In the genomic region with DNA sequence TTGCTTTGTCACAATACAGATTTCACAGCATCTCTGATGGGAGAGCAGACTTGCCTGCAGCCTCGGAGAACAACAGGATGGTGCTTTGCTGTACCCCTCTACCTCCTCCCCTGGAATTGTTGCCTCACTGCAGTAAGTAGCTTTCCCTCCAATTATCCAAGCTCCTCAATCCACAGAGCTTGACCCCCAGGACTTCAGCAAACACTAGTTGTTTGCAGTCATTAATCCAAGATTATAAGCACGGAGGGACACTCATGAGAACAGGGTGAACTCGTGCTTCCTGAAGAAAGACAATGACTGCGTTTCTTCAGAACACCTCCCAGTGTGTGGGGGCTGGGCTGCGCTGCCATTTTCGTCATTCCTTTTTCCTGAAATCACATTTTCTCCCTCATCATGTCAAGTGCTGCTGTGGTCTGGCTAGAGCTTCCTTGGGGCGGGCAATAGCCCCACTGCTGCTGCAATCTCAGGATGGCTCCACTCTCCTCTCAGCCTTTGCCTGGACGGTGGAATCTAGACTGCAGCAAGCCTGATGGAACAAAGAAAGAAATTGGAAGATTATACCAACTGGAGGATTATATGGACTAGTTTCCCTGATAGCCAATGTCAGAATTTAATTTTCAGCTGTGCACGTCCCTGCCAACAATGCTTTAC, we compare ENCODE assay signal across 14 mouse cellular contexts.
A peak's percentile ranks its signal among the peaks of the same experiment; 100 is the strongest.
DNase-seq lines count a peak whose midpoint lies in the region; ATAC-seq lines count a peak whose summit lies in the region.
"Had no signal": no experiment of that assay in that cellular context is flagged by ENCODE, and none has a peak within 500 bp of the region (broad histone marks: within the 10 kb centered on the region; RNA-seq: fewer than 3 reads in every experiment).

No protein-coding gene starts in this region.

- 0 out of 2 replicates have a peak overlapping the region, but pooled peaks have one; percentile 3 for H3K4me2 ChIP-seq in neural tube, embryonic 12.5 days (replicated peaks)
- H3K4me2 ChIP-seq in forebrain, embryonic 13.5 days, result peak overlapping the region; percentile 44
- peak overlapping the region; percentile 34 for H3K4me2 ChIP-seq in midbrain, embryonic 12.5 days (replicated peaks)
- H3K4me2 ChIP-seq in heart, embryonic 11.5 days, result no peak overlapping the region
- H3K4me2 ChIP-seq: liver, embryonic 15.5 days had no signal

- ATAC-seq in neural tube, embryonic 12.5 days (ENCODE audit: low FRiP score, low read depth), result no peak
- peak; percentile 67 for ATAC-seq in forebrain, embryonic 13.5 days
- ATAC-seq in midbrain, embryonic 12.5 days (ENCODE audit: low FRiP score, low read depth), result peak; percentile 83
- ATAC-seq in heart, embryonic 11.5 days (replicated peaks; ENCODE audit: insufficient number of reproducible peaks, low FRiP score, low TSS enrichment), result no peak

- no peak overlapping the region for H3K4me3 ChIP-seq in neural tube, embryonic 12.5 days
- no peak overlapping the region for H3K4me3 ChIP-seq in forebrain, embryonic 13.5 days
- no peak overlapping the region for H3K4me3 ChIP-seq in midbrain, embryonic 12.5 days
- H3K4me3 ChIP-seq in heart, embryonic 11.5 days (ENCODE audit: low read depth, low read length), result no peak overlapping the region
- H3K4me3 ChIP-seq: liver, embryonic 15.5 days had no signal

- H3K4me1 ChIP-seq in neural tube, embryonic 12.5 days, result no peaks in the 10 kb centered on the region
- no peaks in the 10 kb centered on the region for H3K4me1 ChIP-seq in forebrain, embryonic 13.5 days
- no peaks in the 10 kb centered on the region for H3K4me1 ChIP-seq in midbrain, embryonic 12.5 days
- no peaks in the 10 kb centered on the region for H3K4me1 ChIP-seq in heart, embryonic 11.5 days (ENCODE audit: control insufficient read depth, insufficient read depth, low read length)
- H3K4me1 ChIP-seq: liver, embryonic 15.5 days had no signal

- H3K9me3 ChIP-seq in neural tube, embryonic 12.5 days, result no peaks in the 10 kb centered on the region
- no peaks in the 10 kb centered on the region for H3K9me3 ChIP-seq in forebrain, embryonic 13.5 days (replicated peaks)
- H3K9me3 ChIP-seq in midbrain, embryonic 12.5 days, result no peaks in the 10 kb centered on the region
- no peaks in the 10 kb centered on the region for H3K9me3 ChIP-seq in heart, embryonic 11.5 days (replicated peaks; ENCODE audit: control insufficient read depth, low read length)
- H3K9me3 ChIP-seq: liver, embryonic 15.5 days had no signal

- 42% methylated on average over 9 of the region's 9 CpGs for WGBS in neural tube, embryonic 12.5 days
- WGBS in forebrain, embryonic 13.5 days, result 20% methylated on average over 9 of the region's 9 CpGs
- 25% methylated on average over 9 of the region's 9 CpGs for WGBS in midbrain, embryonic 12.5 days
- WGBS in heart, embryonic 11.5 days (ENCODE audit: insufficient replicate concordance), result 47% methylated on average over 9 of the region's 9 CpGs

- H3K36me3 ChIP-seq in neural tube, embryonic 12.5 days, result no peaks in the 10 kb centered on the region
- no peaks in the 10 kb centered on the region for H3K36me3 ChIP-seq in forebrain, embryonic 13.5 days (ENCODE audit: poor library complexity, severe bottlenecking)
- H3K36me3 ChIP-seq in midbrain, embryonic 12.5 days, result no peaks in the 10 kb centered on the region
- no peaks in the 10 kb centered on the region for H3K36me3 ChIP-seq in heart, embryonic 11.5 days (ENCODE audit: control insufficient read depth, insufficient read depth, low read length)
- H3K36me3 ChIP-seq: liver, embryonic 15.5 days had no signal

- no peak for DNase-seq in neural tube, embryonic 10.5 days (ENCODE audit: extremely low spot score, low spot score)
- peak; percentile 16 for DNase-seq in retina, postnatal 7 days (ENCODE audit: low read depth, low spot score)
- DNase-seq in left cerebral cortex, adult 9 months (ENCODE audit: low spot score in 2 of 2), result no peak
- DNase-seq in B cell, adult 2 months, result no peak
- DNase-seq: cerebellum, postnatal 25 days; gastrocnemius, postnatal 36 days; heart, postnatal 10 days; kidney, adult 9 months; lung, postnatal 36 days had no signal

- H3K9ac ChIP-seq in neural tube, embryonic 12.5 days, result no peak overlapping the region
- no peak overlapping the region; the same call in 1 of the 2 replicates for H3K9ac ChIP-seq in forebrain, embryonic 13.5 days
- no peak overlapping the region for H3K9ac ChIP-seq in midbrain, embryonic 12.5 days (replicated peaks)
- no peak overlapping the region for H3K9ac ChIP-seq in heart, embryonic 11.5 days (ENCODE audit: low read depth, low read length)
- H3K9ac ChIP-seq: liver, embryonic 15.5 days had no signal

- no peak overlapping the region for H3K27ac ChIP-seq in neural tube, embryonic 12.5 days
- H3K27ac ChIP-seq in forebrain, embryonic 13.5 days, result no peak overlapping the region; the same call in 1 of the 2 replicates
- no peak overlapping the region for H3K27ac ChIP-seq in midbrain, embryonic 12.5 days (replicated peaks)
- H3K27ac ChIP-seq in heart, embryonic 11.5 days (ENCODE audit: low read depth, low read length), result no peak overlapping the region
- H3K27ac ChIP-seq: liver, embryonic 15.5 days had no signal

- no peaks in the 10 kb centered on the region for H3K27me3 ChIP-seq in neural tube, embryonic 12.5 days (replicated peaks)
- no peaks in the 10 kb centered on the region for H3K27me3 ChIP-seq in forebrain, embryonic 13.5 days
- H3K27me3 ChIP-seq in midbrain, embryonic 12.5 days, result no peaks in the 10 kb centered on the region
- no peaks in the 10 kb centered on the region for H3K27me3 ChIP-seq in heart, embryonic 11.5 days (ENCODE audit: control insufficient read depth, insufficient read depth, low read length)
- H3K27me3 ChIP-seq: liver, embryonic 15.5 days had no signal

Comparison
In these comparisons a context has a peak if more than half of its experiments do, and no peak if none do; other contexts are left out.
1. ATAC-seq: peak in forebrain, embryonic 13.5 days (single experiment) and midbrain, embryonic 12.5 days (single experiment); none in neural tube, embryonic 12.5 days (single experiment) and heart, embryonic 11.5 days (single experiment).